Mouse (Mus musculus) brain, adult 2 months (tissue): Measurements from ENCODE around the gene Defb47.

Experiments
- DNase-seq: peaks from one replicate; pipeline ENCODE4 v3.0.0; 2011; ENCODE audit warnings: low read depth, low spot score

Gene Defb47

DNA sequence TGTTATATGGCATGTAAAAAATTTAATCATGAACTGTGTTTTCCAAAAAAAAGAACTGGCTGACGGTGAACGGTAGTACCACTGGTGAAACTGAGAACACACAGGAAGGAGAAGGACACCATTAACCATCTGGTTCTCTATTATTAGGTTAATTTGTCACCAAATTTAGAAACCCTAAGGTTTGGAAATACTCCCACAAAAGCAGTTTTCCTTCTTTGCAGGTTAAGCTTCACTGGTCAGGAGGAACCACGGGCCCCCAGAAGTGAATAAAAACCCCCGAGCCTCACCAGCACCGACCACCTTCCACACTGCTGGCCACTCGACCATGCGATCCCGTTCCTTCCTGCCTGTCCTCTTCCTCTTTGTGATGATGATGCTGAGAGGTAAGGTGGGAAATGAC, at the start of gene Defb47:
Defb47 (plus strand) TSS at position 301 of the 400 bp plus-strand sequence.
- DNase-seq = no peak

DNA sequence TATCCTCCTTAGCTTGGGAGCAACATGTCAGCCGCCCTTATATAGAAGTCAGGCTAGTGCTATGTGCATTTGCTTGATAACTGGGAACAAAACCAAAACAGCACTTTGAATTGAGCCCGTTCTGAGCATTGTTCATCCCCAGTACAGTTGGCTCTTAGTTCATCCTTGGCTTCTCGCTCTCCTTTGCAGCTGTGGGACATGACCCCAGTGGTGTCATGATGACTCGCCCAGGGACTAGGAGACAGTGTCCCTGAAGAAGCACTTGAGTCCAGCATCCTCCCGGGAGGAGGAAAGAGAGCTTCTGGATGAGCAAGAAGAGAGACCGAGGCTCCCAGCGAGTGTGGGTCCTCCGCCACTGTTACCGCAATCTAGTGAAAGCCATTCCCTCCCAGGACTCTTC, 41.8 kb upstream of the Defb47 start:
- DNase-seq = peak; percentile 50

DNA sequence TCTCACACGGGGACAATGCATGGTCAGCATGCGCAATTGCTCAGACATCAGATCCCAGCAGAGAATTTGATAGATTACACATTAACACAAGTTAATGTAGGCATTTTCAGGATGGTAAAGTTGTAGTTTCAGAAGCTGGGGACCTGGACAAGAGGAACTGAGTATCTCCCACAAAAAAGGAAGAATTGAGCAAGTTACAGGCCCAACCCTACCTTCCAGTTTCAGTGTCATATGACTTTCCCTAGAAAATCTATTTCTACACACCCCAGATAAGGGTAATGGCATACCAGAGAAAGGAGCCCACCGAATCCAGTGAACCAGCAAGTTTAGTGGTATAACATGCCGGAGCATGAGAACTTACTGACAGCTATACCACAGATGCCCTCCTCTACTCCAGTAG, 34.2 kb upstream of the Defb47 start:
- no peak for DNase-seq

DNA sequence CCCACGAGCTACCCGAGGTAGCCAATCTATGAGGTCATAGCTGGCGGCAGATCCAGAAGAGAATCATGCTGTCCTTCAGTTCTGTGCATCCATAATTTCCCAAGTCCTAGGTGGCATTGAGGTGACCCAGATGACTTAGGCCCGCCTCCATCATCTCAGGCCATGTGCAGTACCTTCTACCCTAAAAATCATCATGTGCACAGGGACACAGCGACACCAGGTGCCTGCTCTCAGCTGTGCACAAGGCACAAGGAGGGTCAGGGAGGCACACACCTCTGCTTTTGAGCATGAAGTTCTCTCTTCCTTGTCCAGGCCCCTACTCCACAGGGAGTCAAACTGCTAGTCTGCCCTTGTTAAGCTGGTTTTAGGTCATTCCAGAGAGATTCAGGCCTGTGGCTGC, 32.5 kb upstream of the Defb47 start:
- peak; percentile 55 for DNase-seq

DNA sequence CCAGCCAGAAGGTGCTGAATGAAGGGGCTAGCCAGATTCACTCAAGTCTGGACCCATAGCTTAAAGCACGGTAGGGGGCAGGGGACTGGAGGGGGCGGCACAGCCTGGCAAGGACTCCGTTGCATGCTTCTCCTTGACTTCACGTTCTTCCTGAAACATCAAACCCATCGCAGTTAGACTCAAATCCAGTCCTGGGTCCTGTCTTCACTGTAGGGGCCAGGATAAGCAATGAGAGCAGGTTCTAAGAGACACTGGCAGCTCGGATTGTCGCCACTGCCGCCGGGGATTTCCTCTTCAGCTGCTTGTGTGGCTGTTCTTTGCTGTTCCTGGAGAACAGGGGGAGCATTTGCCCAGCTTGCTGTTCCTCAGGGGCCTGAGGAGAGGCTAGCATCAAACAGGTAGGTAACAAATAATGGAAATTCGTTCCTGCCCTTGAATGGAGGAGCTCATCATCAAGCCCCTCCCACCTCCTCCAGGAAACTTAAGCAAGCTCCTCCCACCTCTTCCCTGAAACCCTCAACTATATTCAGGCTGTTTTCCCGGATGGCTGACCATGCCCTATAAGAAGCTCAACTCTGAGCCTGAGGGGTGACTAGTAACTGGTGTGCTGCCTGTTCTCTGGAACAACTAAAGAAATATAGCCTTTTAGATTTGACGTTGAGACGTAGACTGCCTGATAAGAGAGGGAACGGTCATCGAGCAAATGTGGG, 31.9 kb upstream of the Defb47 start:
- peak; percentile 33 for DNase-seq

DNA sequence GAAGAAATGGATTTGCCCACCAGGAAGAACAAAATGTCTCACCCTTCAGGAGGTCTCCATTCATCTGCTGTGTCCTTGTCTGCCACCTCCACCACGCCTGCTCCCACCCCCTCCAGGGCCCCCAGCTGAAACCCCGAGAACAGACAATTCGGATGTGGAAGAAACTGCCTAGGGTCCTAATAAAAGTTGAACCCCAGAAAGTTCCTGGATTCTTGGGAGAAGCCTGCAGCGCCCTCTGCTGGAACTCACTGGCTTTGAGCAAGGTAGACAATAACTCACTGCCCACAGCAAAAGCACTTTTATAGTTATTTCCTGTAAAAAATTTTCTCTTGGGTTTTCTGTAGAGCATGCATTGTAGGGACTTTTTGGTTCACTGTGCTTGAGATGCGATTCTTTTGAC, 22.8 kb upstream of the Defb47 start:
- DNase-seq = peak; percentile 63

DNA sequence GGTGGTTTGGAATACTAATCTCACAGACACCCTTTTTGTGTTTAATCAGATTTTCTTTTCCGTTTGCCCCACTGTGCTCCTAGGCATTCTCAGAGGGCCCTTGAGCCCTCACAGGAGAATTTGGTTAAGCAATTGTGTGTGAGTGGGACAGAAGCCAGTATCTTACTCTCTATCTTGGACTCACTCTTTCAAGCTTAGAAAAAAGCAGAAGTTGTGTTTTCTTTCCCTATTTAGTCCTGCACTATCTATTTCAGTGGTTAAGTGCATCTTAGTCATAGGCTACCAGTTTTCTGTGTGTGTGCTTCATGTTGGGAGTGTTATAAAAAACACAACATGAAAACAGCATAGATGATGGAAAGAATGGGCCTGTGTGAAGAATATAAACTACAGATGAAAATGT, 18.1 kb upstream of the Defb47 start:
- DNase-seq = no peak

DNA sequence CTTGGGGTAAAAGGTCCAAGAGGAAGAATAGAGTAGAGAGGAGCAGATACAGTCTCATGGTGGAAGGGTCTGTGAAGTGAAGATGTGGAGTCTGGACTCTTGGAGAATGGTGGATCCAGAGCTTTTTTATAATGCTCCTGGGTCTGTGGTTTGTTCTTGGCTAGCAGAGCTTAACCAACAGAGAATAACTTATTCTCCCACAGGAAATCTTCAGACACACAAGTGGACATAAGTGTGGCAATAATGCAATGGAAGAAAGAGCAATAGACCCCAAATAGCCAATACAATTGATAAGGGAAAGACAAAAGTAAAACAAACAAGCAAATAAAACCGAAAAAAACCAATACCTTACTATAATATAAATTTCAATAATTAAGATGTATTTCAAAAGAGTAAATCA, 13.5 kb upstream of the Defb47 start, which contains the start of gene Defb48:
Defb48 (minus strand) TSS at position 101 of the 400 bp plus-strand sequence.
- no peak for DNase-seq

DNA sequence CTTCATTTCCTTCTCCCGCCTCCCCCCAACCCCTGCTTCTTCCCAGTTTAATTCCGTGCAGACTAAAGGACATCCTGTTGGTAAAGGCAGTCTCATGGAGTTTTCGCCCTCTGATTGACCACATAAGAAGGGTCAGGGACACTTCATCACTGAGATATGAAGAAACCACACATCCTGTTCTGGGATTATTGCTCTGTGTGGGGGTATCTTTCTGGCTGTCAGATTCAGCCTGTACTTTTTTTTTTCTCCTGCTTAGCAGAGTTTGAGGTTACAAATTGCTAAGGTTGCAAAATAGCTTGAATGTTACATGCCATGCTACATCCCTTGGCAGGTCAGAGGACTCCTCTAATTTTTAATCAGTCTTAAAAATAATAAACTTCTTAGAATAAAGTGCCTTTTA, 6.6 kb upstream of the Defb47 start:
- no peak for DNase-seq

DNA sequence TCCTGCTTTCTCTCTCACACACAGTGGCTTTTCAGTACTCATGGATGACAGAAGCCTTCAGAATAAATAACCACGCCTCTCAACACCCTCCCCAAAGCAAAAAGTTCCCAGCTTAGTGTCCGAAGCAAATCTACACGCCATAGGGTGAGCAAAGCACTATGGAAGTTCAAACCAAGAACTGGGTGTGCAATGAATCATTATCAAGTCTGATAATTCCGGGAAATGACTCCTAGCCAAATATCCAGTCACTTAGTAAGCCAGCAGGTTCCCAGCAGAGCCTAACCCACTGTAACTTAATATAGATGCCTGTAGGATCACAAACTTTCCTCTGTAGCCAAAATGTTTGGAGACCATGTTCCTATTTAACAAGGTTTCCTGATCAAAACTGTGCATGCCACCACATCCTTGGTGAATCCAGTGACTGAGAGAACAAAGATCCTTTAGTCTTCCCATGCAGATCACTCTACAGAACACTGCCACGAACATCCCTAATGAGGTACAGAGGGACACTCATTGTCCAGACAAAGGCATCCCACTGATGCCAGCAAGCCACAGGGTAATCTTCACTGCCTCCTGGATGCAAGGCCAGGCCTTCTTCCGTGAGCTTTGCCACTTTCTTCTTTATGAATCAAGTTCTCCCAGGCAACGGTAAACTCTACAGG, 5.9 kb upstream of the Defb47 start:
- peak; percentile 59 for DNase-seq

DNA sequence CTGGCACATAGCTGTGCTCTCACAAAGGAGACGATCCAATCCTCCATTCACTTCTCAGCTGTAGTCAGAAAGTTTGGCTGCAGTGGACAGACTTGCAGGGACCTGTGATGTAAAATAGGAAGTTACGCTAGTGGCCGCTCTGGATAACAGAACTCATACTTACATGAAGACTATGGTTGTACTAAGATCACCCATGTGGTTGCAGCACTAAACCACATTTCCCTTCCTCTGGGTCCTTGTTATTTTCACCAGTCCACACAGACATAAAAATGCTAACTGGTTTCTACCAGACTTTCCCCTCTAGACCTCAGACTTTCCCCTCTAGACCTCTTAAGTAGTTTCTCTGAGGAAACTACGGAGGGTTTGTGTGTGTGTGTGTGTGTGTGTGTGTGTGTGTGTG, 1.1 kb downstream of the Defb47 start:
- DNase-seq = no peak

DNA sequence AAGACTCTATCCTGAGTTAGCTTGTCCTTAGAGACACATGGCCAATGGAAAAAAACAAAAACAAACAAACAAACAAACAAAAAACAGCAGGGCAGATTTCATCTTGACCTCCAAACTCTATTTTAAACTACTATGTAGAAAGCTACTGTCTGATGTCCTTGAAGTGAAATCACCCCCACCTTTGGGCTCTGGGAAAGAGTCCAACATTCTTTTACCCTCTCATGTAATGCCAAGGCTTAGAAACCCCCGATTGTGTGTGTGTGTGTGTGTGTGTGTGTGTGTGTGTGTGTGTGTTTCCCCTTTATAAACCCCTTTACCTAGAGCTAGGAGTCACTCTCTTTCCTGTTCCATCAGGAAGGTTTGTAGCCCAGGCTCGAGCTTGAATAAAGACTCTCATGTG, 4.7 kb downstream of the Defb47 start:
- no peak for DNase-seq

DNA sequence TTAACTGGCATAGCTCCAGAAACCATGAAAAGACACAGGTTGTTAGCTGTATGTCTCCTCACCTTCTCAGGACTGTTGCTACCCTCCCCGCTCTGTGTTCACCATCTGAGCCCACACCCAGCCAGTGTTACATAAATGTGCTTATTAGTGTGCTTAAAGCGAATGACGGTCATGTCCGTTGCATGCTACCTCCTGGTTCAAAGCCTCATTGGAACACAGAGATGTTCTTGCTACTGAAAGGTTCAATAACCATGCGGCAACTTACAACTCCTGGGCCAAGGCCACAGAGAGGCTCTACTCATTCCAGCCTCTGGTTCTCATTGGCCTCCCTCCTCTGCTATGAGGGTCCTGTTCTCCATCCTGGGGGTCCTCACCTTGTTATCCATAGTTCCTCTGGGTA, 13.6 kb downstream of the Defb47 start, which contains the start of gene Defb43:
Defb43 (plus strand) TSS at position 301 of the 400 bp plus-strand sequence.
- DNase-seq = no peak

DNA sequence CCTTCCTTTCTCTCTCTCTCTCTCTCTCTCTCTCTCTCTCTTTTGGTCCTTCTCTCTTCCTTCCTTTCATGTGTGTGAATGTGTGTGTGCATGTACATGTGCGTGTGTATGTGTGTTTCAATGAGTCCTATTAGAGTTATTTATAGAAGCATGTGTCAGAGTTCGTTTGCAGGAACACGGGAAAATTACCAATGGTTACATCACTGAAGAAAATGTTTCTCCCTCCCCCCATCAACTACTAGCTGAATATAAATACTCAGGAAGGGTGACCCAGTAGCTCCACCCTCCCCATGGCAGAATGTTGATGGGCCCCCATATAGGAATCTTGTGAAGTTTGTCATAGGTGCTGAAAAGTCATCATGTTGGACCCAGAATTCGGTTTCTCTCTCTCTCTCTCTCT, 15.2 kb downstream of the Defb47 start:
- no peak for DNase-seq

DNA sequence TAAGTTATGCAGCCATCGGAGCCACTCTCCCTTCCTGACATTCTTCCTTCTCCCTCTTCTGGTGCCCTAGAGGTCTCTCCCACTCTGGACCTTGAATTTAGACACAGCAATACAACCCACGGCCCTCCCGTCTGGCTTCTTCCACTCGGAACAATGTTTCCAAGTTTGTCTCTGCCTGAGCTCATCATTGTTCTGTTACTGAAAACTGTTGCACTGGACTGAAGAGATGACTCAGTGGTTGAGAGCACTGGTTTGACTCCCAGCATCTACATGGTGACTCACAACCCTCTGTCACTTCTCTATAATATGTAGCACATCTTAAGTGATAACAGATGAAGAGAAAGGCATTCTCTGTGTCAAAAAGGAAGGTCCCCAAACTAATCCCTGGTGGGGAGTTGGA, 16.8 kb downstream of the Defb47 start:
- DNase-seq = peak; percentile 67

DNA sequence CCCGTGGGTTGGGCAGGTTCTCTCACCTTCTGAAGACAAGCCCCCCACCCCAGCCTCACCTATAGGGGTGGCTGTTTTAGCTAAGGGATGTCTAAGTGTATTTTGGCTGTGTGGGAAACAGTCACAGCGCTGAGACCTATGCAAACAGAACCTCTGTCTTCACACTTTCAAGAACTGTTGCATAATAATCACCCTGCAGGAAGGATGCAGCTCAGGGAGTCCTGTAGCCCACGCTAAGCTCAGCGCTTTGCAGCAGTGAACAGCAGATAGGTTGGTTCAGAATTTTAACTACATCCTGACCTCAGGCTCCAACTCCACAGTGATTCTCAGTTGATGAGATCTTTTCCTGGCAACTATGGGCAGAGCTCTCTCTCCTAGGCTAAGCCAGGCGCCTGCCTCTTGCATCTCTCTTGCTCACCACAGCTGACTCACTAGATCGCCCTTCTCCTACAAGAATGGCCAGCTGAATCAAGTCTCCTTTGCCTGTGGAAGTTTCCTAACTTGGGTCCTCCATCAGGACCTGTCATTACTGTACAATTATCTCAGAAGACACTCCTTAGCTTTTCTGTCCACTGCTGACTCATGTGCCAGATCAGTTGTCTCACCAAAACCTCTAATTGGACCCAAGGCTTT, 22.8 kb downstream of the Defb47 start:
- DNase-seq = peak; percentile 71

DNA sequence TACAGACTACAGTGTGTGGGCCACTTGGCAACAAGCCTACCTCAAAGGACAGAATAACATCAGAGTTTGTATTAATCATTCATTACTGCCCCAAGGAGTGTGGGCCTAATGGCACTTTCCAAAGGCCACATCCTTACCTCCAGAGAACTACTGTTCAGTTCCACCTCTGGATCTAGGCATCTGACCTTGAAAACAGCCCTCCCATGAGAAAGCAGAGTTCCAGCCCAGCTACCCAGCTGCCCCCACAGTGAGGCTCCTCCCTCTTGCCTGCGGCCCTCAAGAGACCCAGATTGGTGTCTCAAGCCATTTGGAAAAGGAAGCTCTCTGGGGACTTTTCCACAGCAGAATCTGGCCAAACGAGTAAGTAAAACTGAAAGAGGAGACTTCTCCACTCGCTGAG, 48.8 kb downstream of the Defb47 start, which contains the start of gene Defb42:
Defb42 (plus strand) TSS at position 301 of the 400 bp plus-strand sequence.
- DNase-seq = no peak

DNA sequence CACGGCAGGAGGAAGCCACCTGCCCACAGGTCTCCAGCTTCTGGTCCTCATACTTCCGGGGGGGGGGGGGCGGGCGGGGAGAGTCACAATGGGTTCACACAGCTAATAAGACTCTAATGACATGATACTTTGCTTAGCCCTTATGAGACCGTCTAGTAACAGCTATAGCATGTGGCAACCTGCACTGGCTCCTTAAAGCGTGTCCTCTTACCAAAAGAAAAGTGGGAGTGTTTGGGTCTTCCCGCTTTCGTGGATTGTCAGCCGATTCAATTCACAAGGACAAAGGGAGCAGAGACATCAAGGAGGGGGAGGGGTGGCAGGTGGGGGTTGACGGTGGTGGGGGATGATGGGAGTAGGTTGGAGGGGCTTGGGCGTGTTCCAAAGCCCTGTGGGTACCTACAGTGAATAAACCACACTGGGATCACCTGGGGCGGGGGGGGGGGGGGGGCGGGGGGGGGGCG, 52.1 kb downstream of the Defb47 start, which contains the start of gene Defb30:
Defb30 (minus strand) TSS at position 51 of the 461 bp plus-strand sequence.
- DNase-seq = no peak
